Mouse (Mus musculus): ENCODE measurements around the gene Galm. TPM values are rescaled to one million over a fixed set of nuclear protein-coding genes. Genes with fewer than 3 reads are reported as not detected.

Gene Galm
- polyA plus RNA-seq, 1 experiment from 2014 or later: 3.4 TPM

DNA sequence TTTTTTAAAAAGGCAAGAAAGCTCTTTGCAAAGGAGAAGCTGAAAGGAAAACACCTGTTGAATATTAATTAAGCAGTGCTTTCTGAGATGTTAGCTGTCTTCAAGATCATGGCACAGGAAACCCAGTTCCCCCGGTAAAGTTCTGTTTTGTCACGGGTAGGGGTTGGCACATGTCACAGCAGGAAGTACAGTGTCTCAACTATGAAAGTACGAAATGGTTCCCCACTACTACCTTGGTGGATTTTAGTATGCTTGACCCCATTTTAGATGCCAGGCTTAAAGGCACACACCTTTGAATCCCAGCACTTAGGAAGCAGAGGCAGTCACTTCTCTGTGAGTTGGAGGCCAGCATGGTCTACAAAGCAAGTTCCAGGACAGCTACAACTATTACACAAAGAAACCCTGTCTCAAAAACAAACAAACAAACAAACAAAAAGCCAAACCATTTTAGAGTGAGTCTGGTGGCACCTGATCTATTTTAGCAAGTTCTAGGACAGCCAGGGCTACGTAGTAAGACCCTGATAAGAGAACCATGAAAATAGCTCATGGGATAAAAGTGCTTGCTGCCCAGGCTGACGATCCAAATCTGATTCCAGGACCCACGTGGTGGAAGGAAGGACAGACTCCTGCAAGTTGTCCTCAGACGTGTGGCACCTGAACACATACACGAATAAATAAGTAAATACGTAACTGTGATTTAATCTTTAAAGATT is 3.6 kb downstream of the Galm start:
- WGBS: 69% methylated on average over 9 of the region's 9 CpGs
- peaks cover 16% of the 10 kb centered on the region for H3K4me1 ChIP-seq

DNA sequence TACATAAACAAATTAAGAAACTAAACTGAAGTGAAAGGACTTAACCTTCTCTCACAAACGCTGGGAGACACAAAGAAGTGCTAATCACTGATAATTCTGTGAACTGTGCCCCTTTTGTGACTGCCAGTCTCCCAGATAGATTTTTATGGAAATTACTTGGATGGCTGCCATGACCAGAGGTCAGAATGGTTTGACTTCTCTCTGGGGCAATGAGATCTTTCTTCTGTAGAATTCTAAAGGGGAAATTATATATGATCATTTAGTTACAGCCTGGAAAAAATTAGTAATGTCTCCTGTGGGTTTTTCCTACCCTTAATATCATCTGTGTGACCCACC is 4.1 kb downstream of the Galm start:
- Histone ChIP-seq H3K36me3 (ENCODE audit: poor library complexity, severe bottlenecking) (no peaks in the 10 kb centered on the region), H3K4me2 (no peak overlapping the region), H3K27ac (no peak overlapping the region), H3K4me1 (peaks cover 16% of the 10 kb centered on the region), H3K27me3 (no peaks in the 10 kb centered on the region), H3K9me3 (replicated peaks) (no peaks in the 10 kb centered on the region), H3K4me3 (no peak overlapping the region), H3K9ac (no peak overlapping the region)
- no peak for ATAC-seq
- 13% methylated on average over 1 of the region's 1 CpGs for WGBS

More for the DNA sequence above, 3.6 kb downstream of the Galm start:
- Histone ChIP-seq H3K4me2 (no peak overlapping the region), H3K4me3 (no peak overlapping the region), H3K27me3 (0 out of 2 replicates have a peak, but pooled peaks cover 2% of the 10 kb centered on the region), H3K36me3 (ENCODE audit: poor library complexity, severe bottlenecking) (no peaks in the 10 kb centered on the region), H3K27ac (no peak overlapping the region), H3K9ac (no peak overlapping the region), H3K9me3 (replicated peaks) (no peaks in the 10 kb centered on the region)
- no peak for ATAC-seq

DNA sequence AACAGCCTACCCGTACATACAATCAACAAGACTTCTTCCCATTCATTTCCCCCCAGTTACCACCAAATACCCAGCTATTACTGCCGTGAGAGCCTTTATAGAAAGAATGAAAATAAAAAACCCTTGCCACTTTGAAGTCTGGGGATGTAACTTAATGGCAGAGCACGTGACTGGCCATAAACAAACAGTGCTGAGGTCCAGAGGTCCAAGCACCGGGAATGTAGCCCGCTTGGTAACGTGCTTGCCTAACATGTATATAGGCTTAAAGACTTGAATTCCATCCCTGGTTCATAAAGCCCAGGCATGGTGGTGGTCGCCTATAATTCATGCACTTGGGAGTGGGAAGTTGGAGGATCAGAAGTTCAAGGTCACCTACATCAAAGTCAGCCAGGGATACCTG is 4.6 kb downstream of the Galm start:
- H3K4me1 ChIP-seq: peaks cover 16% of the 10 kb centered on the region
- H3K4me3 ChIP-seq: no peak overlapping the region
- H3K36me3 ChIP-seq (ENCODE audit: poor library complexity, severe bottlenecking): no peaks in the 10 kb centered on the region
- H3K9me3 ChIP-seq (replicated peaks): no peaks in the 10 kb centered on the region
- 83% methylated on average over 7 of the region's 7 CpGs for WGBS
- H3K27me3 ChIP-seq: no peaks in the 10 kb centered on the region
- H3K4me2 ChIP-seq: no peak overlapping the region
- H3K27ac ChIP-seq: no peak overlapping the region
- H3K9ac ChIP-seq: no peak overlapping the region
- no peak for ATAC-seq

DNA sequence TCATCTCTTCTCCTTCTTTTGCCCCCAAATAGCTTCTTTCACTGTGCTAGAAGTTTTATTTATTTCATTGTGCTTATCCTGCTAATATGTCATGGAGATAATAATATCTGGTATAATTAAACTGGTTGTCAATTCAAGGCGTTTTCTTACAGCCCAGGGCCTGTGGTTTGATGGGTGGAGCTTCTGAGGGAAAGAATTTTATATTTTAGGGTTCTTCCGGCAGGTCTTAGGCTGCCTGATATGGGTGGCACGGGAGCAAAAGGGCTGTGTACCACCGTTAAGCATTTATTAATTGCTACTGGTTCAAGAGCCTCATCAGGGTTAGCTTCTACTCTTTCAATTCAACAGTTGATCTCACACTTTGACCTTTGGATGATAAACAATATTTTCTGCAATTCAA is 5.2 kb downstream of the Galm start:
- 82% methylated on average over 4 of the region's 4 CpGs for WGBS
- no peak for ATAC-seq

DNA sequence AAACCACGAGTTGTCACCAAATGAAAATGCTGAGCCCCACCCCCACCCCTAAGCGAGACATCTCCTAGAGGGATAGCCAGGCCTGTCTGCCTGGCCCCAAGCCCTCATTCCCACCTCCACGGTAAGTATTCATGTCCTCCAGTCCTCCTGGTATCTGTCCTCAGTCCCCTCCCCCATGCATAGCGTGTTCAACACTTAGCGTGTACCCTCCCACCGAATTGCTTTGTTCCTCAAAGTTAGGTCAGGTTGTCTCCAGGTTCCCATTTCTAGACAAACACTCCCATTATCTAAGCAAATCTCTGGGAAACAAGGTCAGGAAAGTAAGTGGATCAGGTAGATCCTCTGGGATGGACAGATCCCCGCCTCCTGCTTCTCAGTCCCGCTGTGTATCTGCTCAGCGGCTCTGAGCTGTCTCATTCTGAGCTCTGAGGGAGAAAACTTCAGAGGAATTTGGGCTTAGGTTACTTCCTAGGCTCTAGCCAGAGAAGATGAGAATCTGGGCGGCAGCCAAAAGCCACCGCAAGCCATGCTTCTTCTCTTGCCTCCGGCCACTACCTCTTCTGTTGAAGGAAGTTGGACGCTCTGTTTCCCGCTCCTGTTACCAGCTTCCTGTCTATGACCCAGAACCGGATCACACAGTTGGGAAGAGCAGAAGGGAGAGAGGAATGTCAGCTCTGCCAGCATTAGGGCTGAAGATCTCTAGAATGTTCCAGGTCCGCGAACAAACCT is 11.3 kb downstream of the Galm start:
- H3K9me3 ChIP-seq (replicated peaks): no peaks in the 10 kb centered on the region

More for the DNA sequence above, 5.2 kb downstream of the Galm start:
- Histone ChIP-seq H3K27me3 (no peaks in the 10 kb centered on the region), H3K9me3 (replicated peaks) (no peaks in the 10 kb centered on the region), H3K36me3 (ENCODE audit: poor library complexity, severe bottlenecking) (no peaks in the 10 kb centered on the region), H3K9ac (no peak overlapping the region), H3K4me3 (no peak overlapping the region), H3K4me1 (peaks cover 14% of the 10 kb centered on the region), H3K4me2 (no peak overlapping the region), H3K27ac (no peak overlapping the region)

DNA sequence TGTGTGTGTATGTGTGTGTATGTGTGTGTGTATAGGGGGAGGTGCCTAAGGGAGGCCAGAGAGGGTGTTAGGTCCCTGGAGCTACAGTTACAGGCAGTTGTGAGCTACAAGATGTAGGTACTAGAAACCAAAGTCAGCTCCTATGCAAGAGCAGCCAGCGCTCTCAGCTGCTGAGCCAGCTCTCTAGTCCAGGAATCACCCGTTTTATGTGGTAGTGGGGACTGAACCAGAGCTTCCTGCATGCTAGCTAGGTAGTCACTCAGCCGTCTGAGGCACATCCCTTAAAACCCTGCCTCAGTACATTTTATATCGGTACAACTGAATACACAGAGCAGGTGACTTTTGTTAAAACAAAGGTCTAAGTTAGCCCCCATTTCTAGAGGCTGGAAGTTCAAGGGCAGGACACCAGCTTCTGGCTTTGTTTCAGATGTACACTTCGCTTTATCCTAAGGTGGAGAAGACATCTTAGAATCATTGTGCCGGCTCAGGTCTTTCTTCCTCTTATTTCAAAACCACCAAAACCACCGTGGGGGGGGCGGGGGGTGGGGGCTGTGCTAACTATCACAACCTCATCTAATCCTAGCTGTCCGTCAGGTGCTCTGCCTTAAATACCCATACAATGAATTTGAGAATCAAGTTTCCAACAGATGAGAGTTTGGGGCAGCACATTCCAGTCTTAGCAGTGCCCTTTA is 12.6 kb downstream of the Galm start:
- H3K4me2 ChIP-seq: no peak overlapping the region
- no peak overlapping the region for H3K27ac ChIP-seq
- WGBS: 81% methylated on average over 9 of the region's 9 CpGs

More for the DNA sequence above, 11.3 kb downstream of the Galm start:
- Histone ChIP-seq H3K9ac (no peak overlapping the region), H3K4me2 (no peak overlapping the region), H3K36me3 (ENCODE audit: poor library complexity, severe bottlenecking) (no peaks in the 10 kb centered on the region), H3K27me3 (no peaks in the 10 kb centered on the region), H3K4me1 (no peaks in the 10 kb centered on the region), H3K27ac (no peak overlapping the region), H3K4me3 (no peak overlapping the region)
- no peak for ATAC-seq
- 87% methylated on average over 17 of the region's 17 CpGs for WGBS

DNA sequence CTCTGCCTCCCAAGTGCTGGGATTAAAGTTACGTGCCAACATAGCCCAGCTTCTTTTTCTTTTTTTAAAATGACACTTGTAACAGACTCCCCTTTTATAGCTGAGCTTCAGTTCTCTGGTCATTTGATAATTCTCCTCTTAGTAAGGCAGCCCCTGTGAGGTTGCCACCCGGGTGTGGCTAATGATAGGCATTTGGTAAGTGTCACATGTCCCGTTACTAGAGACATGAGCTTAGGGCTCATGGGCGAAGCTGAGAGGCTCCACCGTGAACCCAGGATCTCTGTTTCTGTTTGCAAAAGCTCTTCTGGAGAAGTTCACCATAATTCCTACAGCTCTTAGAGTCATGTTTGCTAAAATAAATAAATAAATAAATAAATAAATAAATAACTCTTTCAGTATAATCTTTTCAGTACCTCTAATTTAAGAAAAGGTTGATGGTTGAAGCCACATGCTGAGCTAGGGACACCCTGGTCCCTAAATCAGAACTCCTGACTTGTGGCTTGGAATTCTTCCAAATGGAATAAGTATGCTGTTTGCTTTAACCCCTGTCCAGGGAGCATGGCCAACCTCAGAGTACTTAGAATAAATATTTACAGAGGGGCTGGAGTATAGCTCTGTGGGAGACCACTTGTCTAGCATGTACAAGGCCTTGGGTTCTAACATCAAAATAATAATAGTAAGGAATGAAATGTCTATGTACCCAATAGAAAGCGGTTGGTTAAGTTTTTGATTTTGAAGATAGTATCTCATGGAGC is 16.4 kb downstream of the Galm start:
- Histone ChIP-seq H3K27ac (no peak overlapping the region), H3K9ac (no peak overlapping the region), H3K4me3 (no peak overlapping the region), H3K9me3 (replicated peaks) (no peaks in the 10 kb centered on the region), H3K4me2 (no peak overlapping the region), H3K36me3 (ENCODE audit: poor library complexity, severe bottlenecking) (no peaks in the 10 kb centered on the region), H3K4me1 (peaks cover 6% of the 10 kb centered on the region), H3K27me3 (no peaks in the 10 kb centered on the region)
- no peak for ATAC-seq
- 90% methylated on average over 6 of the region's 6 CpGs for WGBS

More for the DNA sequence above, 12.6 kb downstream of the Galm start:
- H3K4me3 ChIP-seq: no peak overlapping the region
- H3K27me3 ChIP-seq: no peaks in the 10 kb centered on the region
- ATAC-seq: no peak
- H3K9ac ChIP-seq: no peak overlapping the region
- no peaks in the 10 kb centered on the region for H3K4me1 ChIP-seq
- H3K9me3 ChIP-seq (replicated peaks): no peaks in the 10 kb centered on the region
- no peaks in the 10 kb centered on the region for H3K36me3 ChIP-seq (ENCODE audit: poor library complexity, severe bottlenecking)

DNA sequence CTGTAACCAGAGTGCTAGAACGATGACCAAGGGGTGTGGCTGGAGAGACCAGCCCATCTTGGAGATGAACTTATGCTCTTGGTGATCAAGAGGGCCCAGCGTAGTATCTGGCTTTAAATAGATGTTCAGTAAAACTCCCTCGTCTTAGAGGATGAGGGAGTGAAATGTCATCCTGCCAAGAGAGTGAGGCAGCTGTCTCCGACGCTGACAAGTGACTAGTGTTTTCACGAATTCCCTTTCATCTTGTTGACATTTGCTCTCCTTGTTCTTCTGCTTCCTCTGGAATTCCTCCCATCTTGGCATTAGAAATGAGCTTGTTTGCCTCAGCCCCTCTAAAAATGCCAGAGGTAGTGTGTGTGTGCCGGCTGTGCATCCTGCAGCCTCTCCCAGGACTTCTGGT is 17.9 kb downstream of the Galm start:
- Histone ChIP-seq H3K27ac (no peak overlapping the region), H3K27me3 (no peaks in the 10 kb centered on the region), H3K36me3 (ENCODE audit: poor library complexity, severe bottlenecking) (no peaks in the 10 kb centered on the region), H3K4me3 (no peak overlapping the region), H3K4me2 (no peak overlapping the region), H3K9ac (no peak overlapping the region), H3K4me1 (peaks cover 6% of the 10 kb centered on the region), H3K9me3 (replicated peaks) (no peaks in the 10 kb centered on the region)
- WGBS: 72% methylated on average over 7 of the region's 7 CpGs
- no peak for ATAC-seq

DNA sequence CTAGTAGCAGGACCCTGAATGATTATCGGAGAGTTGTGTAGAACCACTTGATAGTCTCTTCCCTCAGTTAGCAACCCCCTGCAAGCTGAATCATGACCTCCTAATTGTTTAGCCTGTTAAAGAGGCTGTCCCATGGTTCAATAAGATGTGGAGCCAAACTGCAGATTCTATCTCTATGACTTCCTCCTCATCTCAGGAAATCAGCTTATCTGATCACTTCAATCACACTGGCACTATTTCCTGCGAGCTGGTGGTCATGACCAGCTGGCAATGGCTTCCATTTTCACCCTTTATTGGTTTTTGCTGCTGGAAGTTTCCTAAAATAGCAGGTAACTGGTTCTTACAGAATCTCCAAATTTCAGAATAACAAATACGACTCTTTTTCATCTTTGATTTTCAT is 18.5 kb downstream of the Galm start:
- no peak overlapping the region for H3K27ac ChIP-seq
- WGBS: 85% methylated on average over 3 of the region's 3 CpGs
- H3K4me1 ChIP-seq: peaks cover 6% of the 10 kb centered on the region
- no peaks in the 10 kb centered on the region for H3K27me3 ChIP-seq
- no peak overlapping the region for H3K4me2 ChIP-seq
- no peak for ATAC-seq
- no peaks in the 10 kb centered on the region for H3K9me3 ChIP-seq (replicated peaks)
- H3K4me3 ChIP-seq: no peak overlapping the region
- no peaks in the 10 kb centered on the region for H3K36me3 ChIP-seq (ENCODE audit: poor library complexity, severe bottlenecking)
- no peak overlapping the region for H3K9ac ChIP-seq

DNA sequence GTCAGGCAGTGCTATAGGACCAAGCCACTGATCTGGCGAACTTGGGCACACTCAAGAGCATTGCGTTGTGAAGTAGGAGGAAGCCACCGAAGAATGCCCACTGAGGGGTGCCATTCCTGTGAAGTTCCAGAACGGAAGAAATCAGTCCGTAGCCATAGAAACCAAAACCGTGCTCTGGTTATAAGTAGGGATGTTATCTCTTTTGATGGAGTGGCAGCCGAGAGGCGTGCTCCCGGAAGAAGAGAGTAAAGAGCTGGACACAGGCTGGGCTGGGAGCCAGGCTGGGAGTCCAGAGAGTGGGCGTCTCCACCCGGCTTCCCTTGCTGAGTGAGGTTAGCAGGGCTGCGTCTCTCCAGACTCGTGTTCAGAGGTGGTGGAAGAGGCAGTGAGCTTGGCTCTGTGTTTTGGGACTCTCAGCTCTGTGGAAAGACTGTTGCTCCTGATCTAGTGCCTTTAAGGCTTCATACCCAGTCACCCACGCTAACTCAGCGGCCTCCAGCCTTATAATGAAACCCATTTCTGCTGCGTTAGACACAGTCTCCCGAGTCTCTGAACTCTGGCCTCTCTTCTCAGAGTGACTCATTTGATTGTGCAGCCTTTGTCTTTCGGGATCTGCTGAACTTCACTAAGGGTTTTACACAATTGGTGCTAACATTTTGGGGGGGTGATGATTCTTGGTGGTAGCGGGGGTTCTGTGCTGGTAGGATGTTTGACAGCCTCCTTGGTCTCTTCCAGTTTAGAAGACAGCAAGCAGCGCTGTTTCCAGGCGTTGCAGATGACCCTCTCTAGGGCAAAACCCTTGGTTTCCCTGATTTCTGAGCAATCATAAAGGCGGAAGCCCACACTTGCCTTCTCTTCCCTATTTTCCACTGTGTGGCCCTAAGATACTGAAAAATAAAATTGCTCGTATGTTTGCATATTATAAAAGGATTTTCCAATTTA is 21.1 kb downstream of the Galm start:
- Histone ChIP-seq H3K36me3 (ENCODE audit: poor library complexity, severe bottlenecking) (no peaks in the 10 kb centered on the region), H3K4me1 (peaks cover 6% of the 10 kb centered on the region), H3K27me3 (no peaks in the 10 kb centered on the region), H3K4me2 (peak overlapping the region; percentile 16), H3K9me3 (replicated peaks) (no peaks in the 10 kb centered on the region), H3K9ac (no peak overlapping the region), H3K4me3 (no peak overlapping the region), H3K27ac (no peak overlapping the region)
- 52% methylated on average over 23 of the region's 23 CpGs for WGBS
- ATAC-seq: peak; percentile 38

DNA sequence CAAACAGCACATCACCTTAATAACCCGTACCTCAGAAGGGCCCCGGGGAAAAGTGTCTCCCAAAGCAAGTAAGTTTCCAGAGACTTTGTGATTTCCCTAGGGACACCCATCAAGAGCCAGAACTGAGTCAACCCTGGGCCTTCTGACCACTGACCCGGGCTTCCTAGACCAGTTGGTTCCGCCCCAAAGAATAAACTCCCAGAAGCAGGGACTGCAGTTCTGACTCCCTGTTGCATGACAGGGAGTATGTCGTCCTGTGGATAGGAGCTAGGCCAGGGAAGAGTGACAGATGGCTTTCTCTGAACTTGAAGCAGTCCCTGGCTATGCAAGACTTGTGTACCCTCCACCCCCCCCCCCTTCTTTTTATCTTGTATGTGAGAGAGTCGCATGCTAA is 21.7 kb downstream of the Galm start:
- ATAC-seq: no peak
- H3K27ac ChIP-seq: no peak overlapping the region
- H3K4me2 ChIP-seq: no peak overlapping the region
- H3K9ac ChIP-seq: no peak overlapping the region
- H3K4me3 ChIP-seq: no peak overlapping the region
- H3K9me3 ChIP-seq (replicated peaks): no peaks in the 10 kb centered on the region
- H3K27me3 ChIP-seq: no peaks in the 10 kb centered on the region
- H3K36me3 ChIP-seq (ENCODE audit: poor library complexity, severe bottlenecking): no peaks in the 10 kb centered on the region
- H3K4me1 ChIP-seq: peaks cover 6% of the 10 kb centered on the region
- WGBS: 89% methylated on average over 6 of the region's 6 CpGs

Data from forebrain, embryonic 13.5 days (tissue).